Mouse (Mus musculus) liver, adult 2 months (tissue): ENCODE measurements around the gene Cntrl. TPM values are rescaled to one million over a fixed set of nuclear protein-coding genes. Genes with fewer than 3 reads are reported as not detected.

ENCODE experiments used
- DNase-seq: peaks from one replicate; pipeline ENCODE4 v3.0.0-alpha.2; 2011; ENCODE audit warnings: low read depth, low spot score; ENCODE audit errors: extremely low read depth
- H3K27ac ChIP-seq: fragments of 200-500 bp; replicated peaks from 2 replicates; pipeline ENCODE4 v1.5.1; 2012; ENCODE audit warnings: low read depth, mild to moderate bottlenecking, control low read depth, inconsistent platforms, low read length; ENCODE audit not compliant: insufficient read depth
- H3K27me3 ChIP-seq: fragments of 200-500 bp; 2 replicates; pipeline ENCODE4 v1.6.1; 2012; ENCODE audit warnings: mild to moderate bottlenecking, moderate library complexity, low read length, inconsistent platforms; ENCODE audit not compliant: control insufficient read depth, insufficient read depth
- H3K36me3 ChIP-seq: fragments of 200-500 bp; 2 replicates; pipeline ENCODE4 v1.6.1; 2012; ENCODE audit warnings: low read length, inconsistent platforms; ENCODE audit not compliant: control insufficient read depth, insufficient read depth
- H3K4me1 ChIP-seq: fragments of 200-500 bp; 2 replicates; pipeline ENCODE4 v1.6.1; 2011; ENCODE audit warnings: low read length; ENCODE audit not compliant: control insufficient read depth, insufficient read depth
- H3K4me3 ChIP-seq: fragments of 200-500 bp; 2 replicates; pipeline ENCODE4 v1.5.1; 2011; ENCODE audit warnings: low read depth, mild to moderate bottlenecking, control low read depth, low read length, moderate library complexity; ENCODE audit not compliant: insufficient read depth
- H3K79me2 ChIP-seq: fragments of 200-500 bp; 2 replicates; pipeline ENCODE4 v1.6.1; 2012; ENCODE audit warnings: inconsistent platforms, mild to moderate bottlenecking, low read length, moderate library complexity; ENCODE audit not compliant: control insufficient read depth, insufficient read depth
- H3K9ac ChIP-seq: fragments of 200-500 bp; 2 replicates; pipeline ENCODE4 v1.6.1; 2012; ENCODE audit warnings: low read depth, mild to moderate bottlenecking, control low read depth, inconsistent platforms, low read length
- CTCF ChIP-seq: fragments of 200-500 bp; IDR thresholded peaks from 2 replicates; pipeline ENCODE4 v1.5.1; 2011; ENCODE audit warnings: low read depth, low read length, control low read depth
- POLR2A ChIP-seq: fragments of 200-500 bp; IDR thresholded peaks from 2 replicates; pipeline ENCODE4 v1.6.1; 2011; ENCODE audit warnings: low read length, control low read depth; ENCODE audit not compliant: insufficient read depth; ENCODE audit errors: extremely low read depth
- WGBS: fragments of 180-500 bp; shearing (Covaris S2); methylation state at CpG from one replicate; pipeline ENCODE4 v1.1.7; 2018; 5-methylcytosine and 5-hydroxymethylcytosine counted together
- polyA plus RNA-seq: library from polyadenylated mRNA; depleted of rRNA; stranded (reverse); fragments of >200 nt; gene quantifications from 2 replicates; pipeline ENCODE4 v1.2.3, GENCODE M21; 2012
- total RNA-seq: library from RNA; depleted of rRNA; stranded (reverse); fragments of >200 nt; gene quantifications from 2 replicates; pipeline ENCODE4 v1.2.3, GENCODE M21; 2014

Gene Cntrl
- total and polyA plus RNA-seq, 2 experiments: 6.1 to 22.8 TPM

DNA sequence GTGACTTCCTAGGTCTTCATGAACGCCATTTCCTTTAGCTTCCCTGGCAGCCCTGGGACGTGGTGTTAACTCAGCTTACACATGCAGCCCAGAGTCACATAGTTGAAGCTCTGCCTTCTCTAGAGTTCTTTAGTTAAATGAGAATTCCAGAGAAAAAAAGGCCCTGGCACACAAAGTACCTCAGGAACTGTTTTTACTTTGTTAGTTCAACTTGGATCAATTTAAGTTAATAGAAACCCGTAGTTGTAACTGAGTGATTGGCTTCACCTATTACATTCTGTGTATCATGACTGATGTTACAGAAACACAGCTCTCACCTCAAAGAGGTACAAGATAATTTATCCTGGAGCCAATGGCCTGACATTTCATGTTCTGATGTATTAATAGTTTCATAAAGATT, 49.1 kb downstream of the Cntrl start:
- Histone ChIP-seq H3K79me2 (no peaks in the 10 kb centered on the region), H3K9ac (peak overlapping the region; percentile 74), H3K36me3 (peaks cover 19% of the 10 kb centered on the region), H3K4me1 (peaks cover 20% of the 10 kb centered on the region), H3K4me3 (no peak overlapping the region), H3K27ac (peak overlapping the region; percentile 97), H3K27me3 (no peaks in the 10 kb centered on the region)
- DNase-seq: peak; percentile 84
- TF ChIP-seq CTCF (no peak), POLR2A (no peak)
- 34% methylated on average over 3 of the region's 3 CpGs for WGBS

DNA sequence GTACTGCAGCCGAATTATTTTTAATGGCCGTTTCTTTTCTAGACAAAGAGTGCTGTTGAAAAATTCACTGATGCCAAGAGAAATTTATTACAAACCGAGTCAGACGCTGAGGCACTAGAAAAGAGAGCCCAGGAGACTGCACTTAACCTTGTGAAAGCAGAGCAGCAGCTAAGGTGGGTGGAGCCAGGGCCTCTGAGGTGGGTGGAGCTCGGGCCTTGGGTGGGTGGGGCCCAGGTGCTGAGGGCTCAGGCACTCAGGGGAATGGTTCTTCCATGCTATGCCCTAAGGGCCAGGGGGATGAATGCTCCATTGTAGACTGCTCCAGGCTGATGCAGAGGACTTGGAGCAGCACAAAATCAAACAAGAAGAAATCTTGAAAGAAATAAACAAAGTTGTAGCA, 50.9 kb downstream of the Cntrl start:
- no peak overlapping the region for H3K27ac ChIP-seq
- H3K27me3 ChIP-seq: no peaks in the 10 kb centered on the region
- no peak overlapping the region for H3K4me3 ChIP-seq
- H3K4me1 ChIP-seq: peaks cover 20% of the 10 kb centered on the region
- H3K36me3 ChIP-seq: peaks cover 11% of the 10 kb centered on the region
- whole genome bisulfite sequencing: 57% methylated on average over 5 of the region's 5 CpGs
- no peaks in the 10 kb centered on the region for H3K79me2 ChIP-seq
- peak; percentile 31 for DNase-seq
- TF ChIP-seq POLR2A (no peak), CTCF (no peak)
- H3K9ac ChIP-seq: no peak overlapping the region

DNA sequence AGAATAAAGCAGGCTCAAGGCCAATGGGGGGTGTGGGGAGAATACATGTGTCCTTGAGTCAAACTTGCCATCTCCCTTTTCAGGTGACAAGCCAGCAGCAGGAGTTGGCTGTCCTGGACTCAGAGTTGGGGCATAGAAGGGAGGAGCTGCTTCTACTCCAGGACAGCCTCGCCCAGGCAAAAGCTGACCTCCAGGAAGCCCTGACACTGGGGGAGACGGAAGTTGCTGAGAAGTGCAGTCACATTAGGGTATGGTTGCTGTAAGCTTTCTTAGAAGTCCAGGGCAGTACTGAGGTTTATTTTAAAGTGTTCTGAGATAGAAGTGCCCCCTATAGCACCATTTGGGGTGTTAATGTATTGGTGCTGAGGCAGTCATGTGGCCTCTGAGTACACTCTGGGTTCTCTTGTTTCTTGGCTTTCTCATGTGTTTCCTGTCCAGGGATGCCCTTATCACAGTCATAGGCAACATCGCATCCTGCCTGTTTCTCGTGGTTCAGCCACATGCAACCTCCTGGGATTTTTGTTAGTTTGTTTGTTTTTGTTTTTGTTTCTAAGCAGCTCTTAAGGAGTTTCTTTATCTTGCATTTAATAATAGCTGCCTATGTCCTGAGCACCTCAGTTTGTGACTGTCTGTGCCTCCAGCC, 52.7 kb downstream of the Cntrl start:
- Histone ChIP-seq H3K4me1 (peaks cover 14% of the 10 kb centered on the region), H3K27me3 (no peaks in the 10 kb centered on the region), H3K27ac (0 out of 2 replicates have a peak overlapping the region, but pooled peaks have one; percentile 25), H3K79me2 (no peaks in the 10 kb centered on the region), H3K36me3 (peaks cover 11% of the 10 kb centered on the region), H3K4me3 (no peak overlapping the region), H3K9ac (no peak overlapping the region)
- WGBS: 75% methylated on average over 4 of the region's 4 CpGs
- TF ChIP-seq POLR2A (no peak), CTCF (no peak)
- DNase-seq: no peak

- Histone ChIP-seq H3K79me2 (no peaks in the 10 kb centered on the region), H3K27ac (no peak overlapping the region), H3K36me3 (peaks cover 14% of the 10 kb centered on the region), H3K4me3 (no peak overlapping the region), H3K4me1 (peaks cover 4% of the 10 kb centered on the region), H3K27me3 (no peaks in the 10 kb centered on the region), H3K9ac (no peak overlapping the region)
- WGBS: 90% methylated on average over 5 of the region's 5 CpGs
- no peak for DNase-seq
- TF ChIP-seq CTCF: no peak
- TF ChIP-seq POLR2A: no peak
These were observed 54.1 kb downstream of the Cntrl start for GRCm38 (mm10) chr2:35163396-35163795.

GRCm38 (mm10) chr2:35165416-35165815, 56.1 kb downstream of the Cntrl start:
- Histone ChIP-seq H3K27ac (no peak overlapping the region), H3K27me3 (no peaks in the 10 kb centered on the region), H3K4me1 (peaks cover 3% of the 10 kb centered on the region), H3K4me3 (no peak overlapping the region), H3K36me3 (peaks cover 16% of the 10 kb centered on the region), H3K9ac (no peak overlapping the region), H3K79me2 (no peaks in the 10 kb centered on the region)
- DNase-seq: no peak
- 96% methylated on average over 13 of the region's 13 CpGs for WGBS
- no peak for TF ChIP-seq POLR2A

- Histone ChIP-seq H3K27me3 (no peaks in the 10 kb centered on the region), H3K27ac (no peak overlapping the region), H3K9ac (no peak overlapping the region), H3K36me3 (peaks cover 16% of the 10 kb centered on the region), H3K4me1 (peaks cover 11% of the 10 kb centered on the region), H3K79me2 (no peaks in the 10 kb centered on the region), H3K4me3 (no peak overlapping the region)
- TF ChIP-seq POLR2A: no peak
- no peak for TF ChIP-seq CTCF
- WGBS: 86% methylated on average over 5 of the region's 5 CpGs
- DNase-seq: peak; percentile 66
These were observed 57.5 kb downstream of the Cntrl start for GRCm38 (mm10) chr2:35166816-35167215.
